Mouse (Mus musculus) common myeloid progenitor, adult 5-6 weeks (primary cell): ENCODE results near the gene Zdbf2. TPM values are rescaled to one million over a fixed set of nuclear protein-coding genes. Genes with fewer than 3 reads are reported as not detected.
A peak's percentile ranks its signal among the peaks of the same experiment; 100 is the strongest.

Experiments
- ATAC-seq: replicated peaks from 2 replicates; pipeline ENCODE4 v1.8.0; 2016; ENCODE audit warnings: low read depth, mild to moderate bottlenecking, moderate TSS enrichment, inconsistent platforms; ENCODE audit not compliant: poor library complexity, severe bottlenecking
- total RNA-seq: library from RNA; stranded (forward); fragments of 200-1000, 187-1606 nt; gene quantifications from 2 replicates; pipeline ENCODE4 v1.2.3, GENCODE M21; 2017

Gene Zdbf2
- total RNA-seq = not detected in 2 replicates

- peak; percentile 25; the same call in 1 of the 2 replicates for ATAC-seq
Observed at GRCm38 (mm10) chr1:63272741-63273338, at the start of gene Zdbf2. TSS of gene Zdbf2 (plus strand) at chr1:63273265.

- no peak for ATAC-seq
Observed at GRCm38 (mm10) chr1:63225009-63225408, 48.1 kb upstream of the Zdbf2 start.

DNA sequence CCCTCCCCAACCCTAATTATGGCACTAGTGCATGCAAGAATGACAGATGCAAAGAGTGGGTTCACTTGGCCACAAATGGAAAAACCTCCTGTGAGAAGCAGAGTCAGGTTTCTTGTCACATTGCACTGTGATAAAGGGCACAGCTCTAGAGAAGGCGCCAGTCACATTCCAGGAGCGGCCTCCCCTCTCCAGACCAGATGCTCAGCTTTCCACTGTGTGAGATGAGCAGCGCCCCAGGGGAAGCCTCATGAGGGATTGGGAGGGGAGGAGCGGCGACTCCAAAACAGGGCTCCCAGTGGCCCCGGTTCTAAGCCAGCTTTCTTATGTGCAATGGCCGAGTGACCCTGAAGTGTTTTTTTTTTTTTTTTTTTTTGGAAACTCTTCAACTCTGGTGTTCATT lies 47.2 kb upstream of the Zdbf2 start:
- no peak for ATAC-seq

GRCm38 (mm10) chr1:63227241-63227640 lies 45.8 kb upstream of the Zdbf2 start:
- ATAC-seq = no peak

- ATAC-seq = no peak
Observed at GRCm38 (mm10) chr1:63237371-63237770, 35.7 kb upstream of the Zdbf2 start.

DNA sequence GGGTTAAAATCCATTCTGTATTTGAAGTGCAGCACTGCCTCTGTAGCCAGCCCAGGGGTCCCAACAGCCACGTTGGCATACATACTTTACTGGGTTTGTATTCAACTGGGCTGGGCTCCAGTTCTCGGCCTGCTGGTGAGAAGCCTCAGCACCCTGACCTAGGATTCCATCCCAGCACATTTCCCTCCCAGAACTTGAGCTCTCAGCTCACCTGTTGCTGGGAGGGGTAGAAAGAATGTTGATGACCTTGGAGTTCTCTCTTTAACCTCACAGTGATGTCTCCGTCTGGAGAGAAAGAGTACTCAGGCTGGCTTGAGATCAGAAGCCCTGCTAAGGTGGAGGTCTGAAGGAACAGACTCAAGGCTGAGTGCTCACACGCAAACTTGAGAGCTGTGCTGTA lies 33.8 kb upstream of the Zdbf2 start:
- no peak for ATAC-seq

DNA sequence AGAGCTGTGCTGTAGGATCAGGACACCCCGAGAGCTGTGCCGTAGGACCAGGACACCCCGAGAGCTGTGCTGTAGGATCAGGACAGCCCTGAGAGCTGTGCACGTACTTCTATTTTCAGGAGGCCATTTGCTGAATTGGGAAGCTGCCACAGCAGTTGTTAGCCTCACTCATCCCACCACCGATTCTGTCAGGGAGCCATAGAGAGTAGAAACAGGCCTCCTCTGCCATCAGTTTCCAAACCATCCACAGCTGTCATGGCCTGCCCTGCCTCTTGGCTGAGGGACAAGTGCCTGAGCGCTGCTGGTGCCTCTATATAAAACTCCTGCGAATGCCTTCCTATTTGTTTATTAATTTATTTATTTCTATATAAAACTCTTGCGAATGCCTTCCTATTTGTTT lies 33.3 kb upstream of the Zdbf2 start:
- ATAC-seq = no peak

- ATAC-seq = no peak
Observed at GRCm38 (mm10) chr1:63243854-63244253, 29.2 kb upstream of the Zdbf2 start.

DNA sequence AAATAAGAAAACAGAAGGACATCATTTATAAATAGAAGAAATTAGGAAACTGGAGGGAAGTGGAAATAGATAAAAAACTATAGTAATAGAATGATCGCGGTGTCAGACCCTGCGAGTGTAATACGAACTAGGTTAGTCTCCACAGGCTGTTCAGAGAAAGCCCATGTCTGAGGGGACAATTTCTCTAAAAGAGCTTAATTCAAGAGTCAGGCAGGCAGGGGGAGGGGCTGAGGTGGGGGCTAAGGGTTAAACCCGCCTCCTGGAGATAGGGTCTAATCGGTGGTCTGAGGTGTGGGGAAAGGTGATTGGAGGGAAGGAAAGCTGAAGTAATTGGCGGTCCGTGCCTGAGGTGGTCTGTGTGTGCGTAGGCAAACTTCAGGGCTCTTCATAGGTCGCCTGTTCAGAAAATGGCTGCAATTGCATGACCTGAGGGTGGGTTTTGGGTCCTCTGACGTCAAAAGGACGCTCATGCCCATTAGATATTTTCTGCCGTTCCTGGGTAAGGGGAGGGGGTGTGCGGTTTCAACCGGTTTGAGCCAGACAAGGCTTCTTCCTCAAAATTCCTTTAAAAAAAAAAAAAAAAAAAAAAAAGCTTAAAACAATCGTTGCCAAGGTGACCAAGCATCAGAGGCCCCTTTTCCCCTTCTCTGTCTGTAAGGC lies 26.1 kb upstream of the Zdbf2 start:
- ATAC-seq = peak; percentile 62

- ATAC-seq = no peak
Observed at GRCm38 (mm10) chr1:63247831-63248359, 25.2 kb upstream of the Zdbf2 start.

GRCm38 (mm10) chr1:63248360-63248851 lies 24.7 kb upstream of the Zdbf2 start:
- no peak for ATAC-seq

- ATAC-seq = no peak
Observed at GRCm38 (mm10) chr1:63249261-63249660, 23.8 kb upstream of the Zdbf2 start.

- no peak for ATAC-seq
Observed at GRCm38 (mm10) chr1:63252351-63253209, 20.5 kb upstream of the Zdbf2 start.

GRCm38 (mm10) chr1:63253291-63253690 lies 19.8 kb upstream of the Zdbf2 start:
- no peak for ATAC-seq

DNA sequence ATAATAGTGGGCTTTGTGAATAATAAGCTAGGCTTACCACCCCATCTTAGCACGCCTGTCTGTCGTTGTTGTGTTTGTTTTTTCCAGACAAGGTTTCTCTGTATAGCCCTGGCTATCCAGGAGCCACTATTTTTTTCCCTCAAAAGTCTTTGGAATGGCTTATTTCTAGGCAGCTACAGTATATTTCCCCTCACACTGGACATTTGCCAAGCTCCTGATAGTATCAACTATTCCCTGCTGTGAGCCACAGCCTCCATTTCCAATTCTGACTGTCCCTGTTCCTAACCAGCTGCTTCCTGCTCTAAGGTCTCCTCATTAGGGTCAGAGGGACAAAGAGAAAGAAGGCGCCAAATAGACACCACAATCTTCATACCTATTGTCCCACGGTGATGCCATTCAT lies 18.0 kb upstream of the Zdbf2 start:
- ATAC-seq = no peak

DNA sequence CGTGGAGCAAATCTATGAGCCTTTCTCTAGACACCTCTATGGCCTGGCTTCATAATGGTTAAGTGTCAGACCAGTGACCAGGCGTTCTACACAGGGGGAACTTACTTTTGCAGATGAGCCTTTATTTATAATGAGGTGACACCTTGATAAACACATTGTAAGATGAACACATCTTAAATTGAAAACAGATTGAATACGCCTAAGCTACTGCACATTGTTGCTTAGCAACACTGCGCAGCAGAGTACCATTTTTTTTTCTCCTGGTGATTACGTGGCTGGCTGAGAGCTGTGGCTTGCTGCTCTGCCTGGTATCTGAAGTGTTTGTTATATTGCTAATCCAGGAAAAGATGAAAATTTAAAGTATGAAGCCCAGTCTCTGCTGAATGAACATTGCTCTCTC lies 17.0 kb upstream of the Zdbf2 start:
- ATAC-seq = no peak

DNA sequence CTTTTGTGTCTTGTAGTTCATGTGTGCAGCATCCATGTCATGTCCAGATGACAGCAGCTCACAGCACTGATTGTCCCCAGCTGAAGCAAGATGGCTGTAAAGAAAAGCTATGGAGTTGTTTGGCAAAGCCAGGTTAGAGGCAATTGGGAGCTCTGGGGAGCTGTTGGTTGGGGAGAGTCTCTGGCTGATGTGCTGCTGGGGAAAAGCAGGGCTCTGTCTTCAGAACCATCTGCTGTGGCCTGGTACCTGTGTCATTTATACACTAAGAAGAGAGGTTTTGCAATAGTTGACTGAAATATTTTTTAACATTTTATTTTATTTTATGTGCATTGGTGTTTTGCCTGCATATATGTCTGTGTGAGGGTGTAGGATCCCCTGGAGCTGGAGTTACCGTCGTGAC lies 14.6 kb upstream of the Zdbf2 start:
- no peak for ATAC-seq

GRCm38 (mm10) chr1:63259271-63259830 lies 13.7 kb upstream of the Zdbf2 start:
- ATAC-seq = no peak

DNA sequence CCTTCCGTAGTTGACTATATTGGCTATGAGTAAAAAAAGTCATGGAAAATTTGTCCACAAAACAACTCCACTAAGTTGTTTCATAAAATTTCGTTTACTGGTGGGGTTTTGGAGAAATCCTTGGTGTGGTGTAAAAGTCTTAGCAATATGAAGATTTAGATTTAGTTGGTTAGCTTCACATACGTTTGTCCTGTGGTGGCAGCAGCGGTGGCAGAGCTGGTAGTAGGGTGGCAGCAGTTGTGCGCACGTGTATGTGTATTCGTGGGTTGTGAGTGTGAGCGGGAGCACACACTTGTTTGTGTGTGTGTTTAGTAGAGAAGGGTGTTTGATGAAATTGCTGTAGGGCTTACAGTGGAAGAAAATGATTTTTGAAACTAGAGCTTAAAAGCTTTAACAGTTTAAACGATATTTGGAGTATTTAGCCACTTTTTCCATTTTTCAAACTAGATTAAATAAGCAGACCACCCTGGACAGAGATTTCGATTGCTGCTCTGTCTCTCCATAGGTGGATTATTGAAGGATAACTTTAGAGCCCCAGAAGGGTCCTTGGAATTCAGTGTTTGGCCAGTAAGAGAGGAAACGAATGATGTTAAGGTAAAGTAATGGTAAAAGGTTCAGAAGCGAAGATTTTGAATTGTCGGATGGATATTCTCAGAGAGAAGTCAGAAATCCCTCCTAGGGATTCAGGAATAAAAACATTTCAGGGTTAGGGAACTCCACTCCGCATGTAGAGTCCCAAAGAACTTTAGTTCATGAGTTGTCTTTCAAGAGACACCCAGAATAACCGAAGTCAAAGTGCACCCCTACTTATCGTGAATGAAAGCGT lies 12.9 kb upstream of the Zdbf2 start:
- no peak for ATAC-seq

GRCm38 (mm10) chr1:63260742-63261033 lies 12.4 kb upstream of the Zdbf2 start:
- no peak for ATAC-seq
